Mouse (Mus musculus) adrenal gland, adult 18-20 months (tissue): ENCODE results near the gene Birc2. TPM values are rescaled to one million over a fixed set of nuclear protein-coding genes. Genes with fewer than 3 reads are reported as not detected.

ENCODE experiments used
- DNase-seq, 2 experiments: peaks; one replicate each; pipeline ENCODE4 v3.0.0; 2021 to 2022; ENCODE audit warnings: low spot score in 2 of 2
- total RNA-seq, 2 experiments: library from RNA; stranded (reverse); gene quantifications; 1 replicate in 1 of 2; 2 replicates in 1 of 2; pipeline ENCODE4 v1.2.3; 2021

The Birc2 gene
- total RNA-seq, 2 experiments from 2014 or later: 38.8 to 50.5 TPM

GRCm38 (mm10) chr9:7788411-7788810 lies 48.5 kb downstream of the Birc2 start:
- DNase-seq: no peak

GRCm38 (mm10) chr9:7786086-7786485 lies 50.8 kb downstream of the Birc2 start:
- peak in 1 of 2 experiments; percentile 14 for DNase-seq

GRCm38 (mm10) chr9:7785396-7785795 lies 51.5 kb downstream of the Birc2 start:
- DNase-seq: peak in 1 of 2 experiments; percentile 13

GRCm38 (mm10) chr9:7784615-7785012 lies 52.2 kb downstream of the Birc2 start:
- no peak for DNase-seq

- peak in 1 of 2 experiments; percentile 16 for DNase-seq
Observed at GRCm38 (mm10) chr9:7783823-7784614, 52.8 kb downstream of the Birc2 start.

- DNase-seq: no peak
Observed at GRCm38 (mm10) chr9:7780250-7781150, 56.4 kb downstream of the Birc2 start.

GRCm38 (mm10) chr9:7779786-7780185 lies 57.1 kb downstream of the Birc2 start:
- DNase-seq: no peak

GRCm38 (mm10) chr9:7778771-7779170 lies 58.1 kb downstream of the Birc2 start:
- DNase-seq: no peak

GRCm38 (mm10) chr9:7777652-7778051 lies 59.2 kb downstream of the Birc2 start:
- DNase-seq: no peak

- no peak for DNase-seq
Observed at GRCm38 (mm10) chr9:7776940-7777339, 59.9 kb downstream of the Birc2 start.

GRCm38 (mm10) chr9:7775986-7776385 lies 60.9 kb downstream of the Birc2 start:
- no peak for DNase-seq

- no peak for DNase-seq
Observed at GRCm38 (mm10) chr9:7775011-7775410, 61.9 kb downstream of the Birc2 start.

GRCm38 (mm10) chr9:7774538-7774937 lies 62.3 kb downstream of the Birc2 start:
- no peak for DNase-seq

- DNase-seq: no peak
Observed at GRCm38 (mm10) chr9:7773686-7774085, 63.2 kb downstream of the Birc2 start.

GRCm38 (mm10) chr9:7772773-7773454 lies 64.0 kb downstream of the Birc2 start:
- DNase-seq: no peak

GRCm38 (mm10) chr9:7772361-7772760 lies 64.5 kb downstream of the Birc2 start:
- no peak for DNase-seq

GRCm38 (mm10) chr9:7769491-7769890 lies 67.4 kb downstream of the Birc2 start:
- DNase-seq: no peak

- DNase-seq: no peak
Observed at GRCm38 (mm10) chr9:7769081-7769480, 67.8 kb downstream of the Birc2 start.
